Mouse (Mus musculus) neutrophil, adult 5-6 weeks (primary cell): ENCODE measurements at regions not wholly inside any gene's neighbourhood (a gene's known extent, or its start where the extent isn't known, plus 50 kb on each side); places are given as distances from the start of the nearest gene placed in this dataset.

Source experiments
- ATAC-seq: fragments of 151-379, 151-347 bp; 2 replicates; pipeline ENCODE4 v1.8.0; 2017; ENCODE audit warnings: mild to moderate bottlenecking, moderate TSS enrichment; ENCODE audit not compliant: insufficient number of reproducible peaks, poor library complexity, low FRiP score, severe bottlenecking; ENCODE audit errors: extremely low read depth

- ATAC-seq: no peak
These were observed 259.2 kb upstream of the Csf3r start for GRCm38 (mm10) chr4:125765171-125765570.

GRCm38 (mm10) chr4:125777126-125777525 is 247.2 kb upstream of the Csf3r start:
- ATAC-seq: no peak

- no peak for ATAC-seq
These were observed 244.2 kb upstream of the Csf3r start for GRCm38 (mm10) chr4:125780113-125780512.

GRCm38 (mm10) chr4:125780921-125781487 is 243.3 kb upstream of the Csf3r start:
- ATAC-seq: no peak

- no peak for ATAC-seq
These were observed 242.0 kb upstream of the Csf3r start for GRCm38 (mm10) chr4:125782346-125782745.

- no peak for ATAC-seq
These were observed 238.3 kb upstream of the Csf3r start for GRCm38 (mm10) chr4:125786083-125786482.

- ATAC-seq: no peak
These were observed 229.7 kb upstream of the Csf3r start for GRCm38 (mm10) chr4:125794679-125795078.

- ATAC-seq: no peak
These were observed 216.4 kb upstream of the Csf3r start for GRCm38 (mm10) chr4:125807923-125808322.

- ATAC-seq: no peak
These were observed 214.8 kb upstream of the Csf3r start for GRCm38 (mm10) chr4:125809446-125810108.

GRCm38 (mm10) chr4:125810247-125810646 is 214.1 kb upstream of the Csf3r start:
- ATAC-seq: no peak

GRCm38 (mm10) chr4:125814311-125814710 is 210.0 kb upstream of the Csf3r start:
- ATAC-seq: no peak

GRCm38 (mm10) chr4:125815276-125815675 is 209.1 kb upstream of the Csf3r start:
- ATAC-seq: no peak

- ATAC-seq: no peak
These were observed 199.8 kb upstream of the Csf3r start for GRCm38 (mm10) chr4:125824525-125824924.

- no peak for ATAC-seq
These were observed 197.9 kb upstream of the Csf3r start for GRCm38 (mm10) chr4:125826416-125826815.

GRCm38 (mm10) chr4:125835250-125835649 is 189.1 kb upstream of the Csf3r start:
- no peak for ATAC-seq

- no peak for ATAC-seq
These were observed 176.8 kb upstream of the Csf3r start for GRCm38 (mm10) chr4:125847568-125847967.

- ATAC-seq: no peak
These were observed 174.1 kb upstream of the Csf3r start for GRCm38 (mm10) chr4:125850300-125850699.

- no peak for ATAC-seq
These were observed 171.8 kb upstream of the Csf3r start for GRCm38 (mm10) chr4:125852545-125852944.

- ATAC-seq: no peak
These were observed 168.3 kb upstream of the Csf3r start for GRCm38 (mm10) chr4:125855983-125856591.

- ATAC-seq: no peak
These were observed 167.6 kb upstream of the Csf3r start for GRCm38 (mm10) chr4:125856781-125857180.
